ENCODE assay signal across 16 mouse cellular contexts in genomic region chr6:28978881-28979280, GRCm38 (mm10).
"Had no signal": no experiment of that assay in that cellular context is flagged by ENCODE, and none has a peak within 500 bp of the region (broad histone marks: within the 10 kb centered on the region; RNA-seq: fewer than 3 reads in every experiment).

No protein-coding gene starts in this region.

- H3K4me3 ChIP-seq: kidney, embryonic 15.5 days; limb, embryonic 13.5 days; midbrain, embryonic 10.5 days; neural tube, embryonic 12.5 days; stomach, embryonic 15.5 days had no signal

- H3K27ac ChIP-seq: kidney, embryonic 15.5 days; limb, embryonic 13.5 days; liver, embryonic 14.5 days; midbrain, embryonic 10.5 days; neural tube, embryonic 12.5 days; stomach, embryonic 15.5 days had no signal

- DNase-seq: kidney, adult 2 months; kidney, postnatal 25 days; layer of hippocampus, adult 9-11 months; layer of hippocampus, postnatal 36 days; lung, adult 18-20 months; lung, postnatal 36 days; midbrain, embryonic 14.5 days; retina, postnatal 1 day; thymus, adult 2 months; thymus, postnatal 25 days had no signal
